ENCODE assay signal across 8 mouse cellular contexts in the genomic region with DNA sequence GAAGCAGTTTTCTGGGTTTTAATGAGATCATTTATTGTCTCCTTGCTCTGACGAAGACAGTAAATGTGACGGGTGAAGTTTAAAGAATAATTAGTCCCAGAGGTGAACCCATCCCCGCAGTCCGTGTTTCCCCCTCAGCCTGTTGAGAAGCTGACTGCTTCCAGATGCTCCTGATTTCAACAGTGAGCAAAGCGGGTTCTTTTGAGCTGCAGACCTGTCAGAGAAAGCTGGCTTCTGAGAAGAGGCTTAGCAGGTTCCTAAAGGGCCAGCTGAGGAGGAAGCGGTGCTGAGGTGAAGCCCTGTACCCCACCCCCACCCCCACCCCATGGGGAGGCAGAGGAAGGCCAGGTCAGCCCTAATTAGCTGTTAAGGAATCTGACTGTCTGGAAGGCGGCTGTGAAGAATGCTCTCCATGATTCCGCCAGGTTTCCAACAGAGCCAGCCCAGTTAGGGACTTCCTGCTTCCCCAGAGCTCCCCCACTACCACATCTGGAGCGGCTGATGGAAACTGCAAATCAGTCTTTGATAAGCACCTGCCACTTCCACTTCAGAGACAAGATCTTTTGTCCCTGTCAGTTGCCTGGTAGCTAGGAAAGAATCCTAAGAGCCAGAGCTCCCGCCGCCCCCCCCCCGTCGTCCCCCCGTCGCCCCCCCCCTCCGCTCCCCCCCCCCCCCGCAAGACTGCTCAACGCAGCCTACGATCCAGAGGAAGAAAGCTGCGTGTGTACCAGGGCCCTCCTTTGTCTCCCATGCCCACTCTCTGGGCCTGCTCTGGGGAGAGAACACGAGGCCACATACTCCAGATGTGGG. TPM values are rescaled to one million over a fixed set of nuclear protein-coding genes. Genes with fewer than 3 reads are reported as not detected.
DNase-seq lines count a peak whose midpoint lies in the region; ATAC-seq lines count a peak whose summit lies in the region.

No protein-coding gene starts in this region.

- no peak overlapping the region for H3K9ac ChIP-seq in hindbrain, embryonic 13.5 days
- no peak overlapping the region; the same call in 1 of the 2 replicates for H3K9ac ChIP-seq in midbrain, embryonic 16.5 days (ENCODE audit: low read depth, low read length)

- H3K27ac ChIP-seq in hindbrain, embryonic 13.5 days, result peak overlapping the region; percentile 84
- H3K27ac ChIP-seq in midbrain, embryonic 16.5 days (ENCODE audit: low read length), result peak overlapping the region; percentile 73

- H3K4me2 ChIP-seq in hindbrain, embryonic 13.5 days, result peak overlapping the region; percentile 23; the same call in 1 of the 2 replicates
- 0 out of 2 replicates have a peak overlapping the region, but pooled peaks have one; percentile 8 for H3K4me2 ChIP-seq in midbrain, embryonic 16.5 days (ENCODE audit: low read length)

- H3K36me3 ChIP-seq in hindbrain, embryonic 13.5 days, result no peaks in the 10 kb centered on the region
- H3K36me3 ChIP-seq in midbrain, embryonic 16.5 days (ENCODE audit: control insufficient read depth, insufficient read depth, low read length), result no peaks in the 10 kb centered on the region

- 4% methylated on average over 18 of the region's 21 CpGs for WGBS in hindbrain, embryonic 13.5 days
- WGBS in midbrain, embryonic 16.5 days, result 10% methylated on average over 11 of the region's 21 CpGs

- peaks cover 27% of the 10 kb centered on the region for H3K4me1 ChIP-seq in hindbrain, embryonic 13.5 days (replicated peaks)
- peaks cover 24% of the 10 kb centered on the region for H3K4me1 ChIP-seq in midbrain, embryonic 16.5 days (ENCODE audit: control insufficient read depth, insufficient read depth, low read length)

- peak; percentile 42 for DNase-seq in kidney, postnatal 10 days
- no peak for DNase-seq in kidney, postnatal 36 days
- DNase-seq in embryo, embryonic 9.5 days (ENCODE audit: extremely low spot score), result peak; percentile 72
- no peak for DNase-seq in spleen, adult 18-20 months
- no peak for DNase-seq in frontal cortex, postnatal 14 days (ENCODE audit: low spot score in 2 of 2)
- DNase-seq in natural killer cell, adult 2 months (ENCODE audit: low spot score in 2 of 2), result no peak

- H3K4me3 ChIP-seq in hindbrain, embryonic 13.5 days, result no peak overlapping the region
- H3K4me3 ChIP-seq in midbrain, embryonic 16.5 days (ENCODE audit: low read depth, low read length), result no peak overlapping the region

- no peaks in the 10 kb centered on the region for H3K27me3 ChIP-seq in hindbrain, embryonic 13.5 days
- H3K27me3 ChIP-seq in midbrain, embryonic 16.5 days (ENCODE audit: control insufficient read depth, insufficient read depth, low read depth, low read length), result no peaks in the 10 kb centered on the region

- no peaks in the 10 kb centered on the region for H3K9me3 ChIP-seq in hindbrain, embryonic 13.5 days
- no peaks in the 10 kb centered on the region for H3K9me3 ChIP-seq in midbrain, embryonic 16.5 days (replicated peaks; ENCODE audit: control insufficient read depth, low read length, poor library complexity, severe bottlenecking)

- peak; percentile 49; the same call in 1 of the 2 replicates for ATAC-seq in hindbrain, embryonic 13.5 days (ENCODE audit: low FRiP score)
- peak; percentile 59 for ATAC-seq in midbrain, embryonic 16.5 days

RNA-seq across cellular contexts. Expression of a gene that starts 25.4 kb away (rescaled TPM):
- 3.6 and 4.6 TPM in 2 replicates for polyA plus RNA-seq in hindbrain, embryonic 13.5 days (2015; fragmentation: Nextera tagmentation; extraction: Ambion mirVana)
- polyA plus RNA-seq in midbrain, embryonic 16.5 days (2015; fragmentation: Nextera tagmentation; extraction: Ambion mirVana), result 3.3 and 3.4 TPM in 2 replicates

RNA-seq across cellular contexts. Expression of a gene that starts 59.1 kb away (rescaled TPM):
- polyA plus RNA-seq in hindbrain, embryonic 13.5 days (2015; fragmentation: Nextera tagmentation; extraction: Ambion mirVana), result 26.0 and 27.5 TPM in 2 replicates
- polyA plus RNA-seq in midbrain, embryonic 16.5 days (2015; fragmentation: Nextera tagmentation; extraction: Ambion mirVana), result 26.3 and 27.6 TPM in 2 replicates

Comparison
In these comparisons a context has a peak if more than half of its experiments do, and no peak if none do; other contexts are left out.
1. DNase-seq: peak in kidney, postnatal 10 days (single experiment) and embryo, embryonic 9.5 days (single experiment); none in kidney, postnatal 36 days (0 of 2), spleen, adult 18-20 months (0 of 2), frontal cortex, postnatal 14 days (0 of 2) and natural killer cell, adult 2 months (0 of 2).